Mouse (Mus musculus) kidney, adult 2 months (tissue): ENCODE results near the gene Xrra1. TPM values are rescaled to one million over a fixed set of nuclear protein-coding genes. Genes with fewer than 3 reads are reported as not detected.

Experiments
- DNase-seq: peaks from one replicate; pipeline ENCODE4 v3.0.0; 2021
- H3K27ac ChIP-seq: fragments of 200-500 bp; 2 replicates; pipeline ENCODE4 v1.5.1; 2012; ENCODE audit warnings: low read depth, low read length, control low read depth, inconsistent platforms; ENCODE audit not compliant: insufficient read depth
- H3K27me3 ChIP-seq: fragments of 200-500 bp; replicated peaks from 2 replicates; pipeline ENCODE4 v1.6.1; 2012; ENCODE audit warnings: mild to moderate bottlenecking, moderate library complexity, low read length, inconsistent platforms; ENCODE audit not compliant: control insufficient read depth, insufficient read depth
- H3K36me3 ChIP-seq: fragments of 200-500 bp; 2 replicates; pipeline ENCODE4 v1.6.1; 2012; ENCODE audit warnings: mild to moderate bottlenecking, moderate library complexity, low read length, inconsistent platforms; ENCODE audit not compliant: control insufficient read depth, insufficient read depth
- H3K4me1 ChIP-seq: fragments of 200-500 bp; 2 replicates; pipeline ENCODE4 v1.6.1; 2011; ENCODE audit warnings: low read length; ENCODE audit not compliant: control insufficient read depth, insufficient read depth
- H3K4me3 ChIP-seq: fragments of 200-500 bp; 2 replicates; pipeline ENCODE4 v1.5.1; 2011; ENCODE audit warnings: mild to moderate bottlenecking, low read depth, low read length, control low read depth; ENCODE audit not compliant: insufficient read depth
- CTCF ChIP-seq: fragments of 200-500 bp; conservative IDR thresholded peaks from 2 replicates; pipeline ENCODE4 v1.5.1; 2011; ENCODE audit warnings: low read depth, mild to moderate bottlenecking, control low read depth, low read length, moderate library complexity, mixed read lengths; ENCODE audit not compliant: insufficient read depth, insufficient read length
- POLR2A ChIP-seq: fragments of 200-500 bp; IDR thresholded peaks from one replicate; pipeline ENCODE4 v1.6.1; 2011; ENCODE audit warnings: low read depth, low read length, control low read depth
- WGBS: fragments of 180-500 bp; shearing (Covaris S2); methylation state at CpG from one replicate; pipeline ENCODE4 v1.1.7; 2018; 5-methylcytosine and 5-hydroxymethylcytosine counted together
- polyA plus RNA-seq: library from polyadenylated mRNA; depleted of rRNA; stranded (reverse); fragments of >200 nt; gene quantifications from 2 replicates; pipeline ENCODE4 v1.2.3, GENCODE M21; 2012

Xrra1 gene
- polyA plus RNA-seq, 1 experiment, result 0.22 TPM

DNA sequence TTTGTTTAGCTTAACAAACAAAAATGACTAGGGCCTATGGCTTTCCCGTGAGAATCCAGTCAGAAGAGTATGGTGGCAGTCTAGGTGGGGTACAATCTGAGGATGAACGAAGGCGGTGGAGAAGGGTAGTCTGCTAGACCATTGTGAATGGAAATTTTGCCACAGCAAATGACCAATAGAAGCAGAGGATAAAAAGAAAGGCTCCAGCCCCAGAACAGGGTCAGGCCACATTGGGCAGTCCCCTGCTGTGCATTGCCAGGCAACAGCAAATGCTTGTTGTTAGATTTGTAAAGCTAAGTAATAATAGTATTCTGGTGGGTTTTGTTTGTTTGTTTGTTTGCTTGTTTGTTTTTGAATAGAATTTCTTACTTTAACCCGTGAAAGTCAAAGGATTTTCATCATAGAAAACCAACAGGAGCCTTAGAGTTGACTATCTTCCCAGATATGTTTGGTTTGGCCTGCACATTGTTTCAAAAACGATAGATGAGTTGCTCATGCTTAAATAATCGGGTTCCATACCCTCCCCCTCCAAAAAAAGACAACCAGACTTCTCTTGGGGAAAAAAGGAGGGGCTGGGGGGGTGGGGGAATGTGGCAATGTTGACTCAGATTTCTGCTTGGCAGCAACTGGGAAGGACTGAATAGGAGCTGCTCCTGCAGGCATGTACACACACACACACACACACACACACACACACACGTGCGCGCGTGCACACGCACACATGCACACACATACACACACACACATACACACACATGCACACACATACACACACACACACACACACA lies 5.5 kb downstream of the Xrra1 start:
- H3K27ac ChIP-seq, result no peak overlapping the region
- H3K4me3 ChIP-seq, result no peak overlapping the region
- H3K27me3 ChIP-seq, result no peaks in the 10 kb centered on the region
- TF ChIP-seq CTCF, result no peak
- TF ChIP-seq POLR2A, result no peak
- no peaks in the 10 kb centered on the region for H3K36me3 ChIP-seq
- no peaks in the 10 kb centered on the region for H3K4me1 ChIP-seq
- no peak for DNase-seq
- WGBS, result 82% methylated on average over 11 of the region's 11 CpGs

GRCm38 (mm10) chr7:99865219-99865618 lies 6.3 kb downstream of the Xrra1 start:
- Histone ChIP-seq H3K27me3 (no peaks in the 10 kb centered on the region), H3K27ac (no peak overlapping the region), H3K36me3 (no peaks in the 10 kb centered on the region), H3K4me1 (no peaks in the 10 kb centered on the region), H3K4me3 (no peak overlapping the region)
- DNase-seq, result no peak
- WGBS, result 52% methylated on average over 3 of the region's 3 CpGs
- no peak for TF ChIP-seq CTCF
- no peak for TF ChIP-seq POLR2A

- TF ChIP-seq POLR2A (no peak), CTCF (no peak)
- DNase-seq, result no peak
- H3K27ac ChIP-seq, result no peak overlapping the region
- 69% methylated on average over 4 of the region's 4 CpGs for WGBS
- no peaks in the 10 kb centered on the region for H3K27me3 ChIP-seq
- no peak overlapping the region for H3K4me3 ChIP-seq
- no peaks in the 10 kb centered on the region for H3K4me1 ChIP-seq
- no peaks in the 10 kb centered on the region for H3K36me3 ChIP-seq
Measured at GRCm38 (mm10) chr7:99869296-99869695, 10.4 kb downstream of the Xrra1 start.

- no peaks in the 10 kb centered on the region for H3K4me1 ChIP-seq
- no peak for DNase-seq
- no peaks in the 10 kb centered on the region for H3K36me3 ChIP-seq
- no peak overlapping the region for H3K4me3 ChIP-seq
- TF ChIP-seq CTCF (no peak), POLR2A (no peak)
- H3K27ac ChIP-seq, result no peak overlapping the region
- WGBS, result 73% methylated on average over 6 of the region's 6 CpGs
- no peaks in the 10 kb centered on the region for H3K27me3 ChIP-seq
Measured at GRCm38 (mm10) chr7:99873965-99874364, 15.0 kb downstream of the Xrra1 start.

- Histone ChIP-seq H3K36me3 (no peaks in the 10 kb centered on the region), H3K4me3 (no peak overlapping the region), H3K27ac (no peak overlapping the region), H3K27me3 (no peaks in the 10 kb centered on the region), H3K4me1 (no peaks in the 10 kb centered on the region)
- no peak for TF ChIP-seq CTCF
- TF ChIP-seq POLR2A, result no peak
- 48% methylated on average over 5 of the region's 5 CpGs for WGBS
- no peak for DNase-seq
Measured at GRCm38 (mm10) chr7:99875891-99876290, 17.0 kb downstream of the Xrra1 start.

- TF ChIP-seq POLR2A (no peak), CTCF (peak; percentile 93)
- H3K36me3 ChIP-seq, result no peaks in the 10 kb centered on the region
- H3K4me1 ChIP-seq, result no peaks in the 10 kb centered on the region
- H3K27ac ChIP-seq, result no peak overlapping the region
- H3K27me3 ChIP-seq, result no peaks in the 10 kb centered on the region
- peak; percentile 75 for DNase-seq
- H3K4me3 ChIP-seq, result no peak overlapping the region
- WGBS, result 6% methylated on average over 3 of the region's 3 CpGs
Measured at GRCm38 (mm10) chr7:99876345-99876744, 17.4 kb downstream of the Xrra1 start.

DNA sequence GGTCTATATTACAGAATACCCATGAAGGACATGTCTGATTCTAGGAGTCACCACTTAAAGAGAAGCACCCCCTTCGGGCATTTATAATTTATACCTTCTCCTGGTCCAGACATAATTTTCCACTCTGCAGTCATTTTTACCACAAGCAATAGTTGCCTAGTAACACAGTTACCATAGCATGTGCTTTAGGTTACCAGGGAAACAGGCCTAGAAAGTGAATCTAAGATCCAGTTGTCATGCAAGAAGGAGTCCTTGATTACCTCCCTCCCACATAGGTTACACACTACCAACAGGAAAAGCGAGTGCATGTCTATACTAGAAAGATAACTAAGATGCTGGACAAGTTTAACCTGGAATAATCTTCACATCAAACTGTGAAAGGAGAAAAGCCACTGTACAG lies 19.3 kb downstream of the Xrra1 start:
- H3K36me3 ChIP-seq, result no peaks in the 10 kb centered on the region
- no peak overlapping the region for H3K27ac ChIP-seq
- TF ChIP-seq CTCF (no peak), POLR2A (no peak)
- H3K4me3 ChIP-seq, result no peak overlapping the region
- no peaks in the 10 kb centered on the region for H3K27me3 ChIP-seq
- no peak for DNase-seq
- no peaks in the 10 kb centered on the region for H3K4me1 ChIP-seq
- WGBS, result 61% methylated on average over 2 of the region's 2 CpGs
